Mouse (Mus musculus) spleen, adult 2 months (tissue): Measurements from ENCODE around the gene 4931406C07Rik. TPM values are rescaled to one million over a fixed set of nuclear protein-coding genes. Genes with fewer than 3 reads are reported as not detected.
"Not testable (repeated sequence)": the region's sequence is repeated elsewhere in the genome, so short reads cannot be mapped to it uniquely, and the experiment has no call there.

Experiments used
- DNase-seq, 2 experiments: peaks; one replicate each; pipeline versions ENCODE4 v3.0.0 to v3.0.0-alpha.2; 2012 to 2021; ENCODE audit warnings: low spot score in 2 of 2, low read depth in 1 of 2
- H3K27ac ChIP-seq: fragments of 200-500 bp; 2 replicates; pipeline ENCODE4 v1.5.1; 2012; ENCODE audit warnings: low read length, inconsistent platforms; ENCODE audit not compliant: insufficient read depth
- H3K27me3 ChIP-seq: fragments of 200-500 bp; 2 replicates; pipeline ENCODE4 v1.6.1; 2012; ENCODE audit warnings: mild to moderate bottlenecking, moderate library complexity, low read length, inconsistent platforms; ENCODE audit not compliant: control insufficient read depth, insufficient read depth
- H3K36me3 ChIP-seq: fragments of 200-500 bp; 2 replicates; pipeline ENCODE4 v1.6.1; 2012; ENCODE audit warnings: mild to moderate bottlenecking, low read length, inconsistent platforms; ENCODE audit not compliant: control insufficient read depth, insufficient read depth
- H3K4me1 ChIP-seq: fragments of 200-500 bp; 2 replicates; pipeline ENCODE4 v1.6.1; 2011; ENCODE audit warnings: inconsistent platforms; ENCODE audit not compliant: control insufficient read depth, insufficient read depth, insufficient read length
- H3K4me3 ChIP-seq: fragments of 200-500 bp; 2 replicates; pipeline ENCODE4 v1.5.1; 2011; ENCODE audit warnings: mild to moderate bottlenecking, inconsistent platforms; ENCODE audit not compliant: insufficient read depth, insufficient read length; ENCODE audit errors: extremely low read depth
- CTCF ChIP-seq: fragments of 200-500 bp; IDR thresholded peaks from 2 replicates; pipeline ENCODE4 v1.5.1; 2011; ENCODE audit warnings: mild to moderate bottlenecking, inconsistent platforms; ENCODE audit not compliant: insufficient read depth, insufficient read length, insufficient replicate concordance; ENCODE audit errors: extremely low read depth
- POLR2A ChIP-seq: fragments of 200-500 bp; IDR thresholded peaks from 2 replicates; pipeline ENCODE4 v1.6.1; 2011; ENCODE audit warnings: low read depth, low read length, inconsistent platforms
- WGBS: fragments of 180-500 bp; shearing (Covaris S2); methylation state at CpG from one replicate; pipeline ENCODE4 v1.1.7; 2018; 5-methylcytosine and 5-hydroxymethylcytosine counted together
- polyA plus RNA-seq: library from polyadenylated mRNA; depleted of rRNA; stranded (reverse); fragments of >200 nt; gene quantifications from 2 replicates; pipeline ENCODE4 v1.2.3, GENCODE M21; 2012; rRNA removed

Gene 4931406C07Rik
- 2.5 and 3.1 TPM in 2 replicates for polyA plus RNA-seq

- under 1% methylated on average over 35 of the region's 35 CpGs for WGBS
- peak within 1 kb of the TSS; percentile 78 for H3K27ac ChIP-seq
- H3K36me3 ChIP-seq = peaks cover 14% of the 10 kb centered on the region
- TF ChIP-seq CTCF = no peak
- TF ChIP-seq POLR2A = no peak
- peak within 1 kb of the TSS; percentile 80 for H3K4me3 ChIP-seq
- DNase-seq = no peak
- H3K27me3 ChIP-seq = no peaks in the 10 kb centered on the region
- H3K4me1 ChIP-seq = peaks cover 3% of the 10 kb centered on the region; the same call in 1 of the 2 replicates
Observed at GRCm38 (mm10) chr9:15306398-15307119, at the start of gene 4931406C07Rik. Gene 4931406C07Rik, minus strand, starts transcription at chr9:15306448.

- 89% methylated on average over 2 of the region's 2 CpGs for WGBS
- H3K4me3 ChIP-seq = no peak overlapping the region
- no peak overlapping the region for H3K27ac ChIP-seq
- H3K4me1 ChIP-seq = no peaks in the 10 kb centered on the region
- no peak for DNase-seq
- H3K27me3 ChIP-seq = no peaks in the 10 kb centered on the region
- no peak for TF ChIP-seq CTCF
- TF ChIP-seq POLR2A = no peak
- H3K36me3 ChIP-seq = peaks cover 20% of the 10 kb centered on the region
Observed at GRCm38 (mm10) chr9:15349925-15350324, 43.7 kb upstream of the 4931406C07Rik start.

GRCm38 (mm10) chr9:15337776-15338175, 31.5 kb upstream of the 4931406C07Rik start:
- H3K4me1 ChIP-seq = no peaks in the 10 kb centered on the region
- peaks cover 45% of the 10 kb centered on the region for H3K36me3 ChIP-seq
- no peak for TF ChIP-seq CTCF
- no peak for TF ChIP-seq POLR2A
- no peak overlapping the region for H3K4me3 ChIP-seq
- H3K27me3 ChIP-seq = no peaks in the 10 kb centered on the region
- 94% methylated on average over 4 of the region's 4 CpGs for WGBS
- no peak for DNase-seq
- H3K27ac ChIP-seq = no peak overlapping the region

GRCm38 (mm10) chr9:15318170-15318742, 12.0 kb upstream of the 4931406C07Rik start:
- no peak for TF ChIP-seq CTCF
- TF ChIP-seq POLR2A = no peak
- no peaks in the 10 kb centered on the region for H3K27me3 ChIP-seq
- H3K4me1 ChIP-seq = no peaks in the 10 kb centered on the region
- DNase-seq = no peak
- WGBS = 79% methylated on average over 2 of the region's 2 CpGs
- H3K4me3 ChIP-seq = no peak overlapping the region
- peaks cover 28% of the 10 kb centered on the region for H3K36me3 ChIP-seq
- no peak overlapping the region for H3K27ac ChIP-seq

GRCm38 (mm10) chr9:15317223-15318169, 11.2 kb upstream of the 4931406C07Rik start:
- H3K4me1 ChIP-seq = no peaks in the 10 kb centered on the region
- H3K4me3 ChIP-seq = no peak overlapping the region
- WGBS = 80% methylated on average over 5 of the region's 5 CpGs
- H3K27me3 ChIP-seq = no peaks in the 10 kb centered on the region
- DNase-seq = no peak
- H3K27ac ChIP-seq = no peak overlapping the region
- peaks cover 29% of the 10 kb centered on the region for H3K36me3 ChIP-seq
- TF ChIP-seq POLR2A = no peak
- TF ChIP-seq CTCF = no peak

- not testable (repeated sequence) for H3K4me3 ChIP-seq, DNase-seq, H3K4me1 ChIP-seq, H3K27me3 ChIP-seq, H3K27ac ChIP-seq
- H3K36me3 ChIP-seq = peaks cover 33% of the 10 kb centered on the region
- 90% methylated on average over 2 of the region's 2 CpGs for WGBS
Observed at GRCm38 (mm10) chr9:15316296-15316695, 10.0 kb upstream of the 4931406C07Rik start.
